Mouse (Mus musculus) lung, adult 18-20 months (tissue): ENCODE data around the gene Mum1.
"Not testable (repeated sequence)": the region's sequence is repeated elsewhere in the genome, so short reads cannot be mapped to it uniquely, and the experiment has no call there.

ENCODE experiments used
- DNase-seq, 2 experiments: peaks; one replicate each; pipeline ENCODE4 v3.0.0; 2022; ENCODE audit warnings: mixed read lengths in 2 of 2

Gene Mum1

DNA sequence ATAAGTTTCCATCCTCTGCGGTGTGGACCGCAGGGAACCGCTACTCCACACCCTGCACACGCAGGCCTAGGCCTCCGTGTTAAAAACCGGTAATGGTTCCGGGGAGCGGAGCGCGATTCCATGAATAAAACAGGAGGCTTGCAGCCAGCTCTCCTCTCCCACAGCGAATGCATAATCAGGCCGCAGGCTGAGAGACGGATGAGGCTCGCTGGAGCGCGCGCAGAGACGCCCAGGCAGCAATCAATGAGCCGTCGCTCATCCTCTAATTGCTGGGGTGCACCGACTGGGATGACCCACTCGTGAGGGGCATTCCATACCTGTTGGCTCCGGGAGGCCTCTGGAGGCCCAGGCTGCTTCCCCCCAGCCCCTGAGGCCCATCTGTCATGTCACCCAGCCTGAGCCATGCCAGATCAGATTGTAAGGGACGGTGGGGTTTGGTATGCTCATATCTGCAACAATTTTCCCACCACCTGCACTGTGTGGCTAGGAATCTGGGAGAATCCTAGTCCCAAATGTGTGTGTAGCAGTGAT lies 17.3 kb upstream of the Mum1 start:
- DNase-seq, result no peak

DNA sequence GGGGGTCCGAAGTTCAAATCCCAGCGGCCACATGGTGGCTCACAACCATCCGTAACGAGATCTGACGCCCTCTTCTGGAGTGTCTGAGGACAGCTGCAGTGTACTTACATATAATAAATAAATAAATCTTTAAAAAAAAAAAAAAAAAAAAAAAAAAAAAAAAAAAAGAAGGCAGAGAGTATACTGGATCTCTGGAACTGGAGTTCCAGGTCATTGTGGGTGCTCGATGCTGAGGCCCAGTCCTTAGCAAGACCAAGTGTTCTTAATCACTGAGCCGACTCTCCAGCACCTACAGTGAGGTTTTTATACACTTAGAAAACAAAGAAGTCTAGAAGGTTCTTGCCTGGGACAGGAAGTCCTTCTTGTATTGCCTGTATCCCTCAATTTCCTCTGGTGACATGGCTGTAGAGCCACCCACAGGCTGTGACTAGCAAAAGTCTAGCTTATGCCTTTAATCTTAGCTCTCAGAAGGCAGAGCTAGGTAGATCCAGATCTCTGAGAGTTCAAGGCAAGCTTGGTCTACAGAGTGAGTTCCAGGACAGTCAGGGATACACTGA lies 14.6 kb upstream of the Mum1 start:
- DNase-seq, result not testable (repeated sequence)

DNA sequence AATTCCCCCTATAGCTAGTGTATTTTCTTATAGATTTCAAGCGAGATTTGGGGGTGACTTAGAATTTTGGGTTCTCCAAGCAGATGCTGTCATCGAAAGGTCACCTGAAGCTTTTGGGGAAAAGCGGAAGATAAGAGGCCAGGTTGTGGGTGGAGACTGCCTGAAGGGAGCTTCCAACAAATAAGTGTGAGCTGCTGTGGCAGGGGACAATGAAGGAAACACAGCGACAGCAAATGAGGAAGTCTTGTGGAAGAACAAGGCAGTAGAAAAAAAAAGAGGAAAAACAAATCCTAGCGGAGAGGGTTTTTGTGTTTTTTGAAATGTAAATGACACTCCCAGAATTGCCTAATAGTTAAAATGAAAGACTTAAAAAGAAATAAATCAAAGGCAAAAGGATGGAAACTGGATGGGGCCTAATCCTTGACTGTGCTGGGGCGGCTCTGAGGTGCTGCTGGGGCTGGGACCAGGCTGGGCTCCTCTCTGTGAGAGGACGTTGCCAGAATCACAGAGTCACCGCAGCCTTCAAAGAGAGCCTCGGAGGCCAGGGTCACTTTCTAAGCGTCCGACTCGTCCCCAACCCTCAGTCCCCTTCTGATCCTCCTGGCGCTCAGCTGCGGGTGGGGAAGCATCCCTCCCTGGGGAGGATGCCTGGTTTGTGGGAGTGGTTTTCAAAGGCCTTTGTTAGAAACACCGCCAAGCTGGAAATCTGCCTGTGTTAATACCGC lies 11.0 kb upstream of the Mum1 start:
- DNase-seq, result no peak

DNA sequence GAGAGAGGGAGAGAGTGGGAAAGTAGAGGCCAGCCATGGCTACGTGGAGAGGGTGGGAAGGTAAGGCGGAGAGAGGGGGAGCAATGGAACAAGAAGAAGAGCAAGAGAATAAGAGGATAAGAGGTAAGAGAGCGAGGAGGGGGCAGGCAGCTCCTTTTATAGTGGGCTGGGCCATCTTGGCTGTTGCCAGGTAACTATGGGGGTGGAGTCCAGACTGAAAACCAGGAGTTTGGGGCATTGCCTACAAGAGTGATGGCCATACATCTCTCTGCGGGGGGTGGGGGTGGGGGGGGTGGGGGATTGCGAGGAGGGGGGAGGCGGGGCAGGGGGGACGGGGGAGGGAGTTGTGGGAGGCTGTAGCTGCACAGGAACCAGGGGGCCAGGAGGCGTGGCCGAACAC lies 5.6 kb upstream of the Mum1 start:
- DNase-seq, result no peak

DNA sequence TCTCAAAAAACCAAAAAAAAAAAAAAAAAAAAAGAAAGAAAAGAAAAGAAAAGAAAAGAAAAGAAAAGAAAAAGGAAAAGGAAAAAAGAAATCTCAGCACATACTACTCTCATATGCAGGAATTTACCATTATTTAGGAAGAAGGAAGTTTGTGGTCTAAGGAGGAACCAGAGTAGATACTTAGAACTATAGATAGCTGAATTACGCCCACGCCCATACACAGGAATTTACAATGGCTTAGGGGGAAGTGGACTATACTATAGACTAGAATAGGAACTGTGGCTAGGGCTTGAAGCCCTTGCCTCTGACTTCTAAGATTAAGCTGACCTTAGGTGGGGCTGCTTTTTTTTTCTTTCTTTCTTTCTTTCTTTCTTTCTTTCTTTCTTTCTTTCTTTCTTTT lies 3.1 kb upstream of the Mum1 start:
- not testable (repeated sequence) for DNase-seq

DNA sequence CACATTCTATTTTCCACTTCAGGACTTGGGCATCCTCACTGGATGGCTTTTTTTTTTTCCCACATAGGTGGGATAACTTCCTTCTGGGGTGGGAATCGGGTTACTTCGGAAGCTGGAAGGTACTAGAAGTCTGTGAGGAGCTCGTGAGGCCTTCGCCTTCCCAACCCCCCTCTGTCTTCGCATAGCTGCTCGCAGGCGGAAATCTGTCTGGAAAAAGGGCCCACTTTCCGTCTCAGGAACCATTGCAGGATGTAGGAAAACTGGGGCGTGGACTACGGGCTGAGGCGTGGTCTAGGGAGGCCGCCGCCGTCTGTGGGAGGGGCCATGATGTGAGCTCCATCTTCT lies 191 bp upstream of the Mum1 start:
- no peak for DNase-seq

DNA sequence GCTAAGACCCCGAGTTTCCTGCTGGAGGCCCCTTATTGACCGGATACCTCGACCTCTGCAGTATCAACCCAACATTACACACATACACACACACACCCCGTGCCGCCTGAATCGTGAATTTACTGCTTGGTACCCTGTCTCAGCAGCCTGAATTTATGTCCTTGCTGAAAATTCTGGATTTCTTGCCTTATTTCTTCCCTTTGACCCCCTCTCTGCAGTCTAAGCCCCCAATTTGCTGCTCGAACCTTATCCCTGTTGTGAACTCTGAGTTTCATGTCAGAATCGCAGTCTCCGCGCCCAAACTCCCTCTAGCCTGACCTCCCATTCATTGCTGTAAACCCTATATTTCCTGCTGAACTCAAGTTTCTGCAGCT lies 919 bp downstream of the Mum1 start:
- no peak for DNase-seq

DNA sequence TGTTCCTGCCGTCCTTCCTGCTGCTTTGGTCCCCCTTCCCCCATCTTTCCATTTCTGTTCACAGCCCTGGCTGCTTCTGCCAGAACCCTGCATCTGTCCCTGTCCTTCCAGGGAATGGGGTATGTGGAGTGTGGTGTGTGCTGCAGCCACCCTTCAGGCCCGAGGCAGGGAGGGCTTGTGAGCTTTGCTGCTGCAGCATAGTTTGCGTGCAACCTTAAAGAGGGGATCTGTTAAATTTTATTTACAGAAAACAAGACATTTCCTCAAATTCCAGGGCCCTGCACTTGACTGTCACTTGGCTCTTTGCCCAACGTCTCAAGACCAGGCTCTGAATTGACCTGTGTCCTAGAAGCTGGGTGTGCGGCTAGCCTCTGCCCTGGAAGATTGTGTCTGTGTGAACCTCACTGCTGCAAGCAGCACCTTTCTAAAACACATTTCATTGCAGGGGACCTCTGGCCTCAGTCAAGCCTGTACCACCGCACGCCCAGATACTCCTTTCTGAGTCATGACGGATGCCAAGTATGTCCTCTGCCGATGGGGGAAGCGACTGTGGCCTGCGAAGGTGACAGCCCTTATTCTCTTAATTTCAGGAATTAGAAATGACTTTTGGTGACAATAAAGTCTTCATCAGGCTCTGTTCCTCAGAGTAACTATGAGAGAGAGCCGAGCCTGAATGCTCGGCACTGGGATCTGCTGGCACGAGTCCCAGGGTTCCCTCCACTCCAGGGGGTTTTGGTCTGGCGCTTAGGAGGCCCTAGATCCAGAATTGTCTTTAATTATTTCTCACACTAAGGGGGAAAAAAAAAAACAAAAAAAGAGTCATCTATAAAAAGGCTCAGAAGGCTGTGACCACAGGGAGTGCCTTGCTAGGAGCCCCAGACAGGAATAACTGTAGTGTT lies 1.9 kb downstream of the Mum1 start:
- peak; percentile 24 to 33 for DNase-seq

DNA sequence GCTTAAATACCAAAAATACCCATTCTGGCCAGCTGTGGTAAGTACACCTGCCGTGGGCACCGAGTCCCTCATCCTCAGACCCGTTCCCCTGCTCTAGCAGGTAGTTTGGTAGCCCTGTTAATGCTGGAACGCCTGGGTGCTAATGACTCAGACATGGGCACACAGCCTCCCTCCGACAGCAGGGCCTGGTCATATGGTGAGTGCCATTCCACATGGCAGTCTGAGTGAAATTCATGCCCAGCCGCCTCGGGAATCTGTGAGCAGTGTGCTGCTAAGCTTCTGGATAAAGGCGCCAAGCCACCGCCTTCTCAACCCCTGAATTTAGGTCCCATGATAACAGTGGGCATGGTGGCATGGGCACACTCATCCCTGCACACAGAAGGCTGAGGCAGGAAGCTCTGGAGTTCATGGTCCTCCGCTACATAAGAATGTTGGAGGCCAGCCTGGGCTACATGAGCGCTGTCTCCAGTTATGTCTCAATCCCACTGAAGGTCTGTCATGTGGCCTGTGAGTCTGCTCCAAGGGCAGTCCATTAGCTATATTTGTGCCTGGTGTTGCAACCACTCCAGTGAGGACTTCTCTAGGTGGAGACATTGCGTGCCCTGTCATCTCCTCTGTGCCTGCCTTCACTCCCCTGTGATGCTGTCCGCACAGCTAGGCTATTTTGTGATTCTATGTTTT lies 10.1 kb downstream of the Mum1 start:
- DNase-seq, result no peak

DNA sequence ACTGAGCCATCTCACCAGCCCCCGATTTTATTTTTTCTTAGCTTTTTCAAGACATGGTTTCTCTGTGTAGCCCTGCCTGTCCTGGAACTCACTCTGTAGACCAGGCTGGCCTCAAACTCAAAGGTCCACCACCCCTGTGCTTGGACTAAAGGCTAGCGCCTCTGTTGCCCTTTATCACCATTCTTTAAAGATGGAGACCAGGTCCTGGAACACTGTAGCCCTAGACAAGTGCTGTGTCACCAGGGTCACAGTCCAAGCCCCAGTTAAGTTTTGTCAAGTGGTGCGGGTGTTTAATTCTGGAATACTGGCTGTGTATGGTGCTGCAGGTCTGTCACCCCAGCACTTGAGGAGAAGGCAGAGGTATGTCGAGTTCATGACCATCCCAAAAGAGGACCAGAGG lies 10.8 kb downstream of the Mum1 start:
- no peak for DNase-seq

DNA sequence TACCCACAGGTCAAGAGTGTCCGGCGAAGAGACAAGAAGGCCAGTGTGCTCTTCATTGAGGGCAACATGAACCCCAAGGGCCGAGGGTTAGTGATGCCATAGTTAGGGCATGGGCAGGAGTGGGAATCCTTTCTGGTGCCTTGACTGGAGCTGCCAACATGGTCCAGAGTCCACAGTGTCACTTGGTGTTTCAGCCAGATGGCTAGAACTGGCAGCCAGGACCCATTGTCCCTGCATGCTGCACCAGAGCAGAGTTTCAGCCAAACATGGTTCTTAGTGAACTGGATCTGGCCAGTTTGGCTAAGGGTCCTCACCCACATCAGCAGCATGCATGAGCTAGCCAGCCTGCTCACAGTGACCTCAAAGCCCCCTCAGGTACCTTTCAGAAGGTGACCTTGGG lies 12.1 kb downstream of the Mum1 start:
- DNase-seq, result no peak

DNA sequence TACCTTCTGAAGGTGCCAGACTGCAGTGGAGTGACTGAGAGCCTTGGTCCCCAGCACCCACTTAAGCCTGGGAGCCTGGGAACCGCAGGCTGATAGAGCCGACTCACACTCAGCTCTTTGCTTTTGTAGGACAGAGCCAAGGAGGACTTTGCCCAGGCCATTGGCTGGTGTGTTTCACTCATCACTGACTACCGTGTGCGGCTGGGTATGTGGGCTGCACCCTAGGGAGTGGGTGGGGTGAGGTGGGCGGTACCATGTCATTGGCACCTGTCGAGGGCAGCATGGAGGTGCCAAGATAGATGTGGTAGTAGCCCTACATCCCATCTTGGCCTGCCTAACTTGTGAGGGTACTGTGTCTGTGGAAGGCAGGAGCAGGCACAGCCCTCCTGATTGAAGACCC lies 13.6 kb downstream of the Mum1 start:
- no peak for DNase-seq

DNA sequence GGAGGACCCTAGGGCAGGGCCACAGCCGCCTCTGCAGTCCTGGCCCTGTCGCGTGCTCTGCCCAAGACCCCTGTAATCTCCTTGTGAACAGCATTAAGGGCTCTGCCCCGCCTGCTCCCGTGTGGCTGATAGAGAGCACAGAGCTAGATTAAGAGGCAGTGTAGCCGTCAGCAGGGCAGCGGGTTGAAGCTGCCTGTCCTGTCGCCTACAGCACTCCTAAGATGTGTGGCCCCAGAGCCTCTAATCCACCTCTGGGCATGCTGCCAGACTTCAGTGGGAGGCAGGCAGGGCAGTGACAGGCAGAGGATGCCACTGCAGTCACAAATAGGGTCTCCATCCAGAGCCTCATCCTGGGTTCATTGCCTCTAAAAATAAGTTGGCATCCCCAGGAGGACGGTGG lies 15.9 kb downstream of the Mum1 start:
- no peak for DNase-seq

DNA sequence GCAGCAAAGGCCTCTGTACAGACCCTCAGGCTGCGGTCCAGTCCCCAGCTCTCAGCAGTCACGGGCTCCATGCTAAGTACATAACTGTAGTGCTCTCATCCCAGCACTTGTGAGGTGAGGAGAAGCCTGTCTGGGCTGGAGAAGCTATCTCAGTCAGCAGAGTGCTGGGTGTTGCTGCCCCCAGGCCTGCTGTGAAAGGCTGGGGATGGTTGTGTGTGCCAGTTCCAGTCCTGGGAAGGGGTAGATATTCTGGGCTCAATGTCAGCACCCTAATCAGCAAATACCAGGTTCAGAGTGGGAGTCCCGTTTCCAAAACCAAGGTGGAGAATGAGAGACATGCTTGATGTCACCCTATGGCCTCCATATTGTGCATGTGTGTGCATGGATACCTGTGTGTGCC lies 16.4 kb downstream of the Mum1 start:
- no peak for DNase-seq

DNA sequence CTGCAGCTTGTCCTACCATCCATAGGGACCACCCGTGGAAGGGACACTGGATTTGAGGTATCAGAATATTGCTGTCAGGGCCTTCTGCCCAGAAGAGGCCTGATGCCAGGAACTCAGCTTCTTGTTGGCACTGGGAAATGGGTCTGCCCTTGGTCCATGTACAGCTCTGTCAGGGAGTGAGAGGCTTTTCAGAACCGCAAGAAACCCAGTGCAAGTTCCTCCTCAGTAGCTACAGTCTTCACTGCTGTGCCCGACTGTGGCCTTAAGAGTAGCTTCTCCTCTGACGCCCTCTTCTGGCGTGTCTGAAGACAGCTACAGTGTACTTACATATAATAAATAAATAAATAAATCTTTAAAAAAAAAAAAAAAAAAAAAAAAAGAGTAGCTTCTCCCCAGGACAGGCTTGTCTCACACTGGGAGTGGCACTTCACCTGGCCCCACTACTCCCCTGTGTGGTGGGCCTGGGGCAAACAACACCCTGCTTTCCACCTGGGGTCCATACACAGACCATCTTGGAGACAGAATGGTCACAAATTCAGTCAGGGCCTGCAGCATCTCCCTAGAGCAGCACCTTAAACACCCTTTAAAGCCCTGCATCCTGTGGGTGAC lies 18.7 kb downstream of the Mum1 start:
- peak in 1 of 2 experiments; percentile 34 for DNase-seq

DNA sequence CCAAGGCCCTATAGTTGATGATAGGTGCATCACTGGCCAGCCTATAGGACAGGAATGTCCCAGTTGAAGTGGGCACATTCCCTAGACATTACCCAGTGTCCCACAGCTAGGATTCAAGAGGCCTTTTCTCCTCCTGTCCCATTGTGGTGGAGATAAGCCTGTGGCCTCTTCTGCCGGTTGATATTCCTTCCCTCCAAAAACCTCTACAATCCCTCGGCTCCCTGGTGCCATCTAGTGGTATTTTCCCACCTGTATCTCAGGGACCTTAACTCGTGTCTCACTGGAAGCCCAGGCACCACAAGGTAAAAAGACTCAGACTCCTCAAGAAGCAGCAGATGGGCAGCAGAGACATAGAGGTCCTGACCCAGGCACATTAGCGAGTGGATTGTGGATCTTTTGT lies 19.4 kb downstream of the Mum1 start:
- DNase-seq, result peak; percentile 72 to 81

DNA sequence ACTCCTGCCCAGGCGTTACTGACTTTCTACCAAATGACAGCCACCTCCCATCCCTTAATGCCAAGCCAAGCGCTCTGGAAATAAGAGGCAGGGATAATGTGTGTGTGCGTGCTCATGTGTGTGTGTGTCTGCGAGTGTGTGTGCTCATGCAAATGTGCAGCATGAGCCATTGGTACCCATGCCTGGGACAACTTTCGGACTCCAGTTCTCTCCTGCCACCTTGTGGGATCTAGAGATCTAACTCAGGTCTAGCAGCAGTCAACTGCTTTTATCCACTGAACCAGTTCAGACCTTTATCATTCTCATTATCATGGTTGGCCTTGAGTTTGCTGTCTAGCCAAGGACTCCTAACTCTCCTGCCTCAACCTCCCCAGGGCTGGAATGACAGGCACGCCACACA lies 21.6 kb downstream of the Mum1 start:
- DNase-seq, result no peak

DNA sequence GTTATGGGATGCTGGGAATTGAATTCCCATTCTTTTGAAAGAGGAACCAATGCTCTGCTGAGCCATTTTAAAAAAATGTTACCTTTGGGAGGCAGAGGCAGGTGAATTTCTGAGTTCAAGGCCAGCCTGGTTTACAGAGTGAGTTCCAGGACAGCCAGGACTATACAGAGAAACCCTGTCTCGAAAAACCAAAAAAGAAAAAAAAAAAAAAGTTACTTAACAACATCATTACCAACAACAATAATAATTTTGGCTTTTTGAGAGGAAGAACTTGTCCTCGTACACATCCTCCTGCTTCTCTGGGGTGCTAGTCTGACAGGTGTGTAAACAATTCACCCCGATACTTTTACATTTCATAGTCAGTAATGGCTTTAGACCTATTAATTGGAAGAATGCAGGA lies 22.2 kb downstream of the Mum1 start:
- DNase-seq, result not testable (repeated sequence)

DNA sequence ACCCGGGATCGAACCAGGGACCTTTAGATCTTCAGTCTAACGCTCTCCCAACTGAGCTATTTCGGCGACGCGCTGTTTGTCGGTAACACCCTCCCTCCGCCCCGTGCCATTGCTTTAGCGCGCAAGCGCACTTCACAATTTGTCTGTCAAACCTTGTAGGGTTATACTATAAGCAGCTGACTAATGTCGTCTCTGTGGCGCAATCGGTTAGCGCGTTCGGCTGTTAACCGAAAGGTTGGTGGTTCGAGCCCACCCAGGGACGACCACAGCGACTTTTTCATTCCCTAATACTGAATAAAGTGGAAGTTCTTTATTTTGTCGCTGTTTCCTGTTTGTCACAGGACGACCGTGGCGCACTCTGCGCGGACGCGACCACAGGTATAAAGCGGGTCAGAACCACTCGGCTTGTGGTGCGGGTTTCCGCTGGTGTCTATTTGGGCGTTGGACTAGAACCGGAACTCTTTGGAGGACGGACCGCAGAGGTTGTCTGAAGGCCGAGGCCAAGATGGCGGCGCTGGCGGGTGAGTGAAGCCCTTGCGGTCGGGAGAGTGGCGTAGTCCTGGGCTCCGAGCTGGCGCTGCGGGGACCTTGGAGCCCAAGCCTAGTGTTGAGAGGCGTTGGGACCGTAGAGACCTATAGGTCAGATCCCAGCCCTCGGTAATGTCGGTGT lies 22.9 kb downstream of the Mum1 start, which contains the start of gene Ndufs7:
Gene Ndufs7, plus strand, starts transcription at position 151 of the 670 bp plus-strand sequence.
- DNase-seq, result peak; percentile 95 to 96

DNA sequence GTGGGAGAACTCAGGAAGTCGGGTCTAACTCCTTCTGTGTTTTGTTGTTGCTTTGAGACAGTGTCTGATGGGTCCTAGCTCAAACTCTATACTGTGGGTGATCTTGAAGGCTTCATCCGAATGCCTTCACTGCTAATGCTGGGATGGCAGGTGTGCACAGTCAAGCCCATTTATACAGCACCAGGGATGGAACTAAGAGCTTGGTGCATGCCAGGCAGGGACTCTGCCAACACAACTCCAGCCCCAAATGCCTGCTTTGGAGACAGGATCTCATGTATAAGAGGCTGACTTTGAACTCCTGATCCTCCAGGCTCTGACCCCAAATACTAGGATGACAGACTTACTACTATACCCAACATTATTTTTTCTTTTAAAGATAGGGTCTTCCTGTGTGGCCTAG lies 23.8 kb downstream of the Mum1 start:
- DNase-seq, result no peak

DNA sequence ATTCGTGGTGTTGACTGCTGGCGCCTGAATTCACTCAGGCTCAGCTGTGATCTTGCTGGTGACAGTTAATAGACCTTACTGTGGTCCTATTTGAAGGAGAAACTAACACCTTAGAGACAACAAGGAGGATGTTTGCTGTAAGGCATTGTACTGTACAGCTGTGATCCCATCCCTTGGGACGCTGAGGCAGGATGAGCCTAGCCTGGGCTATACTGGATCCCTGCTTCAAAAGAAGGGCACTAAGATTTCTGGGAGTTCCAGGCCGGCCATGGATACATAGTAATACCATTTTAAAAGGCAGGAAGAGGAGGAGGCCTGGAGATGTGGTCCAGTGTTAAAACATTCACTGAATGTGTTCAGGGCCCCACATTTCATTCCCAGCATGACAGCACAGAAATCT lies 24.3 kb downstream of the Mum1 start:
- no peak for DNase-seq

DNA sequence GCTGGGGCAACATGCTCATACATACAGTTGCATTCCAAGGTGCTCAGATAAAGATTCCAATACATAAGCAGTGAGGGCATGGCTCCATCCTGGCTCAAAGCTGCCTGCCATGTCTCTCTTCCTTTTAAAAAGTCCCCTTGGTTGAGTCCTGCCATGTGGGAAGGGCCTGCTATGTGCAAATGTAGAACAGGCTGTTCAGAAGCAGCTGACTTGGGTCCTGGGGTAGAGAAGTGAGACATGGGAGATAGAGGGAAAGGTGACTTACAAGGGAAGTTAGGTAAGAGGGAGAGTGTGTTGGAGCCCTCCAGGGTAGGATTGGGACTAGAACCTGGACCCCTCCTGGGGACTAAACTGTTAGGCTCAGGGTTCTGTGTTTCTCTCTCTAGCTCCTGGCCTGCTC lies 25.8 kb downstream of the Mum1 start:
- DNase-seq, result no peak
